Mouse (Mus musculus) liver, adult 2 months (tissue): ENCODE measurements around the gene Prex1. TPM values are rescaled to one million over a fixed set of nuclear protein-coding genes. Genes with fewer than 3 reads are reported as not detected.
A peak's percentile ranks its signal among the peaks of the same experiment; 100 is the strongest.

Experiments used
- DNase-seq: peaks from one replicate; pipeline ENCODE4 v3.0.0-alpha.2; 2011; ENCODE audit warnings: low read depth, low spot score; ENCODE audit errors: extremely low read depth
- H3K27ac ChIP-seq: fragments of 200-500 bp; replicated peaks from 2 replicates; pipeline ENCODE4 v1.5.1; 2012; ENCODE audit warnings: low read depth, mild to moderate bottlenecking, control low read depth, inconsistent platforms, low read length; ENCODE audit not compliant: insufficient read depth
- H3K27me3 ChIP-seq: fragments of 200-500 bp; 2 replicates; pipeline ENCODE4 v1.6.1; 2012; ENCODE audit warnings: mild to moderate bottlenecking, moderate library complexity, low read length, inconsistent platforms; ENCODE audit not compliant: control insufficient read depth, insufficient read depth
- H3K36me3 ChIP-seq: fragments of 200-500 bp; 2 replicates; pipeline ENCODE4 v1.6.1; 2012; ENCODE audit warnings: low read length, inconsistent platforms; ENCODE audit not compliant: control insufficient read depth, insufficient read depth
- H3K4me1 ChIP-seq: fragments of 200-500 bp; 2 replicates; pipeline ENCODE4 v1.6.1; 2011; ENCODE audit warnings: low read length; ENCODE audit not compliant: control insufficient read depth, insufficient read depth
- H3K4me3 ChIP-seq: fragments of 200-500 bp; 2 replicates; pipeline ENCODE4 v1.5.1; 2011; ENCODE audit warnings: low read depth, mild to moderate bottlenecking, control low read depth, low read length, moderate library complexity; ENCODE audit not compliant: insufficient read depth
- H3K79me2 ChIP-seq: fragments of 200-500 bp; 2 replicates; pipeline ENCODE4 v1.6.1; 2012; ENCODE audit warnings: inconsistent platforms, mild to moderate bottlenecking, low read length, moderate library complexity; ENCODE audit not compliant: control insufficient read depth, insufficient read depth
- H3K9ac ChIP-seq: fragments of 200-500 bp; 2 replicates; pipeline ENCODE4 v1.6.1; 2012; ENCODE audit warnings: low read depth, mild to moderate bottlenecking, control low read depth, inconsistent platforms, low read length
- CTCF ChIP-seq: fragments of 200-500 bp; IDR thresholded peaks from 2 replicates; pipeline ENCODE4 v1.5.1; 2011; ENCODE audit warnings: low read depth, low read length, control low read depth
- POLR2A ChIP-seq: fragments of 200-500 bp; IDR thresholded peaks from 2 replicates; pipeline ENCODE4 v1.6.1; 2011; ENCODE audit warnings: low read length, control low read depth; ENCODE audit not compliant: insufficient read depth; ENCODE audit errors: extremely low read depth
- WGBS: fragments of 180-500 bp; shearing (Covaris S2); methylation state at CpG from one replicate; pipeline ENCODE4 v1.1.7; 2018; 5-methylcytosine and 5-hydroxymethylcytosine counted together
- polyA plus RNA-seq: library from polyadenylated mRNA; depleted of rRNA; stranded (reverse); fragments of >200 nt; gene quantifications from 2 replicates; pipeline ENCODE4 v1.2.3, GENCODE M21; 2012
- total RNA-seq: library from RNA; depleted of rRNA; stranded (reverse); fragments of >200 nt; gene quantifications from 2 replicates; pipeline ENCODE4 v1.2.3, GENCODE M21; 2014

Gene Prex1
- total and polyA plus RNA-seq, 2 experiments: 2.0 to 5.6 TPM

DNA sequence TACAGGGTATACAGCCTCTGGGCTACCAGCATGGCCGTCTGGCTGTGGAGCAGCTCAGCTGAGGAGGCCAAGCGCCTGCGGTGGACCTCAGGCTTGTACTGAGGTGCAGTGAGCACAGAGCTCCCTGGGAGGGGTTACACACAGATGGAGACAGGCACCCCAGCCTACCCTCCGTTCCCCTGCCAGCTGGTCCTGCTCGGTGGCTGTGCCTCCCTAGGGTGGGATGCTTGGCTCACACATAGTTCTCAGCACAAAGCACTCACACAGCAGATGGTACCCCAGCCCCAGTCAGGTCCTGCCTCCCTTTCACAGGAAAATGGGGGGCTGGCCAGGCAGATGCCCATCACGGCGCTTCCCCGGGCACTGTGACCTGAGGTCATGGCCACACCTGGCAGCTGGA lies 163.8 kb downstream of the Prex1 start:
- TF ChIP-seq CTCF: no peak
- no peak for TF ChIP-seq POLR2A
- no peak for DNase-seq
- Histone ChIP-seq H3K27me3 (no peaks in the 10 kb centered on the region), H3K9ac (no peak overlapping the region), H3K27ac (no peak overlapping the region), H3K36me3 (no peaks in the 10 kb centered on the region), H3K4me3 (no peak overlapping the region), H3K79me2 (no peaks in the 10 kb centered on the region), H3K4me1 (no peaks in the 10 kb centered on the region)
- 85% methylated on average over 8 of the region's 8 CpGs for WGBS

DNA sequence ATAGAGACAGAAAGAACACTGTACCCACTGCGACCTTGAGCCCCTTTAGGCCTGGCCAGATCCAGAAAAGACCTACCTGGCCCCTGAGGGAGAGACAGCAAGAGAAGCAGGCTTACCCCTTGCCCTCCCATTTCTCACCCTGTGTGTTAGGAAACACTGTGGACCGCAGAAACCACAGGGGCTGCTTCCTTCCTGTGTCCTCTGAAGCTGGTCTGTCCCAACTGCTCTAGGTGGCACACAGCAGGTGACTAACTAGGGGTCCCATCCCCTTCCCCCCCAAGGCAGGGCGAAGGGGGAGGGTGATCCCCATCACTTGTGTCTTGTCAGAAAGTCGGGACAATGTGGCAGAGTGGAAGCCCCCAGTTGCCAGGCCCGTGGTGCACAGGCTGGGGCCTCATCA lies 164.6 kb downstream of the Prex1 start:
- WGBS: 86% methylated on average over 5 of the region's 5 CpGs
- no peak for DNase-seq
- TF ChIP-seq CTCF (no peak), POLR2A (no peak)
- no peak overlapping the region for H3K4me3 ChIP-seq
- H3K36me3 ChIP-seq: no peaks in the 10 kb centered on the region
- no peak overlapping the region for H3K27ac ChIP-seq
- H3K9ac ChIP-seq: no peak overlapping the region
- H3K4me1 ChIP-seq: no peaks in the 10 kb centered on the region
- no peaks in the 10 kb centered on the region for H3K27me3 ChIP-seq
- no peaks in the 10 kb centered on the region for H3K79me2 ChIP-seq

- TF ChIP-seq CTCF: no peak
- no peak for TF ChIP-seq POLR2A
- H3K4me3 ChIP-seq: no peak overlapping the region
- no peaks in the 10 kb centered on the region for H3K36me3 ChIP-seq
- no peaks in the 10 kb centered on the region for H3K4me1 ChIP-seq
- H3K79me2 ChIP-seq: no peaks in the 10 kb centered on the region
- WGBS: 81% methylated on average over 4 of the region's 4 CpGs
- DNase-seq: no peak
- no peak overlapping the region for H3K27ac ChIP-seq
- no peak overlapping the region for H3K9ac ChIP-seq
- H3K27me3 ChIP-seq: no peaks in the 10 kb centered on the region
Observed at GRCm38 (mm10) chr2:166545580-166545979, 168.1 kb downstream of the Prex1 start.

- Histone ChIP-seq H3K36me3 (no peaks in the 10 kb centered on the region), H3K79me2 (no peaks in the 10 kb centered on the region), H3K27ac (no peak overlapping the region), H3K4me1 (no peaks in the 10 kb centered on the region), H3K9ac (no peak overlapping the region), H3K4me3 (no peak overlapping the region), H3K27me3 (no peaks in the 10 kb centered on the region)
- 53% methylated on average over 7 of the region's 7 CpGs for WGBS
- DNase-seq: no peak
- TF ChIP-seq POLR2A: no peak
- peak; percentile 19; the same call in 1 of the 2 replicates for TF ChIP-seq CTCF
Observed at GRCm38 (mm10) chr2:166544575-166545251, 168.9 kb downstream of the Prex1 start.

GRCm38 (mm10) chr2:166541112-166541928 lies 172.3 kb downstream of the Prex1 start:
- H3K27ac ChIP-seq: no peak overlapping the region
- TF ChIP-seq POLR2A: no peak
- TF ChIP-seq CTCF: no peak
- 58% methylated on average over 11 of the region's 11 CpGs for WGBS
- H3K9ac ChIP-seq: no peak overlapping the region
- no peaks in the 10 kb centered on the region for H3K79me2 ChIP-seq
- no peaks in the 10 kb centered on the region for H3K27me3 ChIP-seq
- no peak for DNase-seq
- no peaks in the 10 kb centered on the region for H3K36me3 ChIP-seq
- no peaks in the 10 kb centered on the region for H3K4me1 ChIP-seq
- H3K4me3 ChIP-seq: no peak overlapping the region

DNA sequence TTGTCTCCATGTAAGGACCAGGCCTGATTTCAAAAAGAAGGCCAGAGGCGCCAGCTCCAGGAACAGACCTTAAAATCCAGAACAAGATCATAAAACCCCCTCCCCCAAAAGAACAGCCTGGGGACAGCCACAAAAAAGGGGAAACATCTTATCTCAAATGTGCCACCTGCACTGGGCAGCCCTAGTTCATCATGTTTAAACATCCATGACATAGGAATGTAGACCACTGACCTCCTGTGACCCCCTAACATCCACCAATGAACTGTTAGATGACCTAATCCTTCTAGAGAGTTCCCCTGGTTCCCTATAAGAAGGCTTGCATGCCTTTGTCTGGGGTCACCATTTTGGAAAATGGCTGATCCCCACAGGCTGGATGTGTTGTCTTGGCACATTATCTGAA lies 173.4 kb downstream of the Prex1 start:
- Histone ChIP-seq H3K4me1 (no peaks in the 10 kb centered on the region), H3K27me3 (no peaks in the 10 kb centered on the region), H3K4me3 (no peak overlapping the region), H3K9ac (no peak overlapping the region), H3K36me3 (no peaks in the 10 kb centered on the region), H3K27ac (no peak overlapping the region), H3K79me2 (no peaks in the 10 kb centered on the region)
- no peak for DNase-seq
- WGBS: 88% methylated on average over 1 of the region's 1 CpGs
- no peak for TF ChIP-seq CTCF
- TF ChIP-seq POLR2A: no peak
